Mouse (Mus musculus): Measurements from ENCODE around the gene Milr1. TPM values are rescaled to one million over a fixed set of nuclear protein-coding genes. Genes with fewer than 3 reads are reported as not detected.
A peak's percentile ranks its signal among the peaks of the same experiment; 100 is the strongest.
"Not testable (repeated sequence)": the region's sequence is repeated elsewhere in the genome, so short reads cannot be mapped to it uniquely, and the experiment has no call there.

Gene Milr1
- total and polyA plus RNA-seq, 2 experiments: 0.10 to 0.37 TPM

- peak; percentile 33 for DNase-seq (ENCODE audit: extremely low read depth, low read depth, low spot score)
- no peaks in the 10 kb centered on the region for H3K27me3 ChIP-seq (ENCODE audit: control insufficient read depth, insufficient read depth, low read length)
- H3K4me1 ChIP-seq (ENCODE audit: control insufficient read depth, insufficient read depth, low read length): peaks cover 2% of the 10 kb centered on the region; the same call in 1 of the 2 replicates
- no peaks in the 10 kb centered on the region for H3K79me2 ChIP-seq (ENCODE audit: control insufficient read depth, insufficient read depth, low read length)
- 82% methylated on average over 5 of the region's 5 CpGs for WGBS
- no peak overlapping the region for H3K9ac ChIP-seq (ENCODE audit: low read depth, low read length)
- no peaks in the 10 kb centered on the region for H3K36me3 ChIP-seq (ENCODE audit: control insufficient read depth, insufficient read depth, low read length)
- H3K27ac ChIP-seq (replicated peaks; ENCODE audit: insufficient read depth, low read depth, low read length): no peak overlapping the region
- H3K4me3 ChIP-seq (ENCODE audit: insufficient read depth, low read depth, low read length): no peak overlapping the region
- no peak for TF ChIP-seq CTCF (IDR thresholded peaks at IDR 0.05; ENCODE audit: low read depth, low read length)
- TF ChIP-seq POLR2A (IDR thresholded peaks at IDR 0.05; ENCODE audit: extremely low read depth, insufficient read depth, low read length): no peak
These were observed 34.5 kb upstream of the Milr1 start for GRCm38 (mm10) chr11:106716568-106716967.

DNA sequence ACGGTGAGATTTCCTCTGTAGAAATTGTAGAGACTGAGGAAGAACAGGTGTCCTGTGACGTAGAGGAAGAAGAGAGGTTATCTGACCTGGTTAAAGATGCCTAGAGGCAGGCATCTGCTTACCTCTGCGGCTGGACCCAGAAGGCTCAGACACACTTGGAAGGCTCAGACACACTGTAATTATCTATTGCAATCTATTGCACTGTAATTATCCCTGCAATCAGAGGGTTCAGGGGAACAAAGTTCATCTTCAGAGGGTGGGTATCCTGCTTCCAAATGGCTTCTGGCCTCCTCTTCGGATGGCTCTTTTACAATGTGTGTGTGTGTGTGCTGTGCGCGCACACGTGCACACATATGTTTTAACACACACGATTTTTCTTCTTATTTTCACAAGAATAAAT lies 30.6 kb upstream of the Milr1 start:
- DNase-seq (ENCODE audit: extremely low read depth, low read depth, low spot score): peak; percentile 37
- Histone ChIP-seq H3K36me3 (ENCODE audit: control insufficient read depth, insufficient read depth, low read length) (no peaks in the 10 kb centered on the region), H3K79me2 (ENCODE audit: control insufficient read depth, insufficient read depth, low read length) (no peaks in the 10 kb centered on the region), H3K4me3 (ENCODE audit: insufficient read depth, low read depth, low read length) (no peak overlapping the region), H3K27me3 (ENCODE audit: control insufficient read depth, insufficient read depth, low read length) (no peaks in the 10 kb centered on the region), H3K4me1 (ENCODE audit: control insufficient read depth, insufficient read depth, low read length) (peaks cover 2% of the 10 kb centered on the region; the same call in 1 of the 2 replicates), H3K27ac (replicated peaks; ENCODE audit: insufficient read depth, low read depth, low read length) (no peak overlapping the region), H3K9ac (ENCODE audit: low read depth, low read length) (no peak overlapping the region)
- 88% methylated on average over 8 of the region's 8 CpGs for WGBS
- TF ChIP-seq POLR2A (IDR thresholded peaks at IDR 0.05; ENCODE audit: extremely low read depth, insufficient read depth, low read length) (no peak), CTCF (IDR thresholded peaks at IDR 0.05; ENCODE audit: low read depth, low read length) (no peak)

- Histone ChIP-seq H3K27ac (replicated peaks; ENCODE audit: insufficient read depth, low read depth, low read length) (no peak overlapping the region), H3K27me3 (ENCODE audit: control insufficient read depth, insufficient read depth, low read length) (no peaks in the 10 kb centered on the region), H3K36me3 (ENCODE audit: control insufficient read depth, insufficient read depth, low read length) (no peaks in the 10 kb centered on the region), H3K79me2 (ENCODE audit: control insufficient read depth, insufficient read depth, low read length) (no peaks in the 10 kb centered on the region), H3K9ac (ENCODE audit: low read depth, low read length) (no peak overlapping the region), H3K4me1 (ENCODE audit: control insufficient read depth, insufficient read depth, low read length) (no peaks in the 10 kb centered on the region), H3K4me3 (ENCODE audit: insufficient read depth, low read depth, low read length) (no peak overlapping the region)
- no peak for DNase-seq (ENCODE audit: extremely low read depth, low read depth, low spot score)
- WGBS: 36% methylated on average over 7 of the region's 7 CpGs
- TF ChIP-seq POLR2A (IDR thresholded peaks at IDR 0.05; ENCODE audit: extremely low read depth, insufficient read depth, low read length): no peak
- TF ChIP-seq CTCF (IDR thresholded peaks at IDR 0.05; ENCODE audit: low read depth, low read length): no peak
These were observed 28.1 kb upstream of the Milr1 start for GRCm38 (mm10) chr11:106722831-106723361.

DNA sequence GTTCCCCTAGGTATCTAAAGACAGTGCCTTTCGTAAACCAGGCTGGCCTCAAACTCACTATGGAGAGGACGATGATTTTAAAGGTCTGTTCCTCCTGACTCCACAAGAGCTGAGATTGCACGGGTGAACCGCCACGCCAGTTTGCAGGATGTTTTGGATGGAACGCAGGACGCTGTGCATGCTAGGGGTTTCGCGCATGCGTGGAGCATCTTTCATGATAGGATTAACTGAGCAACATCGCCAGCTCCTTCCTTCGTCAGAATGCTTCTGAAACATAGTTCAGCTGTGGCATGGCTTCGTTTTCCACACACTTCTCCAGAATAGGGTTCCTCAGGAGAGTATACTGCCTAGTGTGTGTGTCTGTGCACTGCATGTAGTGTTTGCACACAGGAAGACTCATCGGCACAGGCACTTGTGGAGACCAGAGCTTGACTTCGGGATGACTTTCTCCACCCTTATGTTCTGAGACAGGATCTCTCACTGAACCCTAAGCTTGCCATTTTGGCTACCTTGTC lies 27.4 kb upstream of the Milr1 start:
- Histone ChIP-seq H3K79me2 (ENCODE audit: control insufficient read depth, insufficient read depth, low read length) (no peaks in the 10 kb centered on the region), H3K4me1 (ENCODE audit: control insufficient read depth, insufficient read depth, low read length) (peaks cover 2% of the 10 kb centered on the region; the same call in 1 of the 2 replicates), H3K27me3 (ENCODE audit: control insufficient read depth, insufficient read depth, low read length) (no peaks in the 10 kb centered on the region), H3K27ac (replicated peaks; ENCODE audit: insufficient read depth, low read depth, low read length) (no peak overlapping the region), H3K9ac (ENCODE audit: low read depth, low read length) (no peak overlapping the region), H3K4me3 (ENCODE audit: insufficient read depth, low read depth, low read length) (no peak overlapping the region), H3K36me3 (ENCODE audit: control insufficient read depth, insufficient read depth, low read length) (no peaks in the 10 kb centered on the region)
- 66% methylated on average over 15 of the region's 15 CpGs for WGBS
- no peak for DNase-seq (ENCODE audit: extremely low read depth, low read depth, low spot score)
- TF ChIP-seq POLR2A (IDR thresholded peaks at IDR 0.05; ENCODE audit: extremely low read depth, insufficient read depth, low read length) (no peak), CTCF (IDR thresholded peaks at IDR 0.05; ENCODE audit: low read depth, low read length) (no peak)

DNA sequence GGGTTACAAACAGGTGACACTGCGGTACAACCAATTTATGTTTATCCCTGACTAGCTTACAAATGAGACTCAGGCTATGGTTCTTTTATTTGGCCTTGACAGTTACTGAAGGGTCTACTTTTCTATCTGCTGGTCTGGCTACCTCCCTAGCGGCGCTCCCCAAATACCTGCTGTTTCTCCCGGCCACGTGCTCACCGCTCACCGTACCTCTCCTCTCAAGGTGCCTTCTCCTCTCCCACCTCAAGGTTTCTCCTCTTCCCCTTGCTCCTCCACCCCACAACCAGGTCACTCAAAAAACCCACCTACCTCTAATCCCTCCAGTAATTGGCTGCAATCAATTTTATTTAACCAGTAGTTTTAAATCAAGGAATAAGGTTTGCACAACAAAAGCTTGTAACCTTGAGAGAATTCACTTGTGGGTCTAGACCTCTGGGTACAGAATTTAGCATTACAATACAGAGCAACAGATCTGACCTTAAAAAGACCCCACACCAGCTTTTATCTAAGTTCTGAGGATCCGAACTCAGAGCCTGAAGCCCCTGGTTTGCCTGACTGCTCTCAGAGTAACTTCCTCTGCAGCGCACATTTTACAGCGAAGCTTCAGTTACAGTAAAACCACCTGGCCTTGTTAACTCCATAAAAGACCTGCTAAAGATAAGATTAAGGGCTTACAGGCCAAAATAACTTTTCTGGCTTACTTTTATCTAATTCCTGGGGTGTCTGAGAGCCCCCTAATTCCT lies 26.7 kb upstream of the Milr1 start:
- 96% methylated on average over 10 of the region's 10 CpGs for WGBS
- Histone ChIP-seq H3K27me3 (ENCODE audit: control insufficient read depth, insufficient read depth, low read length) (no peaks in the 10 kb centered on the region), H3K27ac (replicated peaks; ENCODE audit: insufficient read depth, low read depth, low read length) (no peak overlapping the region), H3K36me3 (ENCODE audit: control insufficient read depth, insufficient read depth, low read length) (no peaks in the 10 kb centered on the region), H3K79me2 (ENCODE audit: control insufficient read depth, insufficient read depth, low read length) (no peaks in the 10 kb centered on the region), H3K9ac (ENCODE audit: low read depth, low read length) (no peak overlapping the region), H3K4me3 (ENCODE audit: insufficient read depth, low read depth, low read length) (no peak overlapping the region), H3K4me1 (ENCODE audit: control insufficient read depth, insufficient read depth, low read length) (peaks cover 5% of the 10 kb centered on the region; the same call in 1 of the 2 replicates)
- DNase-seq (ENCODE audit: extremely low read depth, low read depth, low spot score): no peak
- TF ChIP-seq CTCF (IDR thresholded peaks at IDR 0.05; ENCODE audit: low read depth, low read length) (no peak), POLR2A (IDR thresholded peaks at IDR 0.05; ENCODE audit: extremely low read depth, insufficient read depth, low read length) (no peak)

- not testable (repeated sequence) for H3K36me3 ChIP-seq (ENCODE audit: control insufficient read depth, insufficient read depth, low read length); H3K27me3 ChIP-seq (ENCODE audit: control insufficient read depth, insufficient read depth, low read length); H3K9ac ChIP-seq (ENCODE audit: low read depth, low read length); H3K4me3 ChIP-seq (ENCODE audit: insufficient read depth, low read depth, low read length); H3K79me2 ChIP-seq (ENCODE audit: control insufficient read depth, insufficient read depth, low read length); H3K27ac ChIP-seq (replicated peaks; ENCODE audit: insufficient read depth, low read depth, low read length); DNase-seq (ENCODE audit: extremely low read depth, low read depth, low spot score); H3K4me1 ChIP-seq (ENCODE audit: control insufficient read depth, insufficient read depth, low read length)
- 91% methylated on average over 9 of the region's 9 CpGs for WGBS
These were observed 26.1 kb upstream of the Milr1 start for GRCm38 (mm10) chr11:106724916-106725235.

Data from liver, adult 2 months (tissue).